Mouse (Mus musculus) layer of hippocampus, postnatal 25 days (tissue): ENCODE results near the gene Raly. TPM values are rescaled to one million over a fixed set of nuclear protein-coding genes. Genes with fewer than 3 reads are reported as not detected.
"Not testable (repeated sequence)": the region's sequence is repeated elsewhere in the genome, so short reads cannot be mapped to it uniquely, and the experiment has no call there.

Experiments
- DNase-seq, 2 experiments: peaks; one replicate each; pipeline ENCODE4 v3.0.0; 2022; ENCODE audit warnings: mixed read lengths in 2 of 2, low spot score in 1 of 2; ENCODE audit errors: extremely low spot score in 1 of 2
- total RNA-seq, 2 experiments: library from RNA; stranded (reverse); gene quantifications; 2 replicates each; pipeline ENCODE4 v1.2.3; 2021

Gene Raly
- total RNA-seq, 2 experiments from 2014 or later, result 70.8 to 74.2 TPM

DNA sequence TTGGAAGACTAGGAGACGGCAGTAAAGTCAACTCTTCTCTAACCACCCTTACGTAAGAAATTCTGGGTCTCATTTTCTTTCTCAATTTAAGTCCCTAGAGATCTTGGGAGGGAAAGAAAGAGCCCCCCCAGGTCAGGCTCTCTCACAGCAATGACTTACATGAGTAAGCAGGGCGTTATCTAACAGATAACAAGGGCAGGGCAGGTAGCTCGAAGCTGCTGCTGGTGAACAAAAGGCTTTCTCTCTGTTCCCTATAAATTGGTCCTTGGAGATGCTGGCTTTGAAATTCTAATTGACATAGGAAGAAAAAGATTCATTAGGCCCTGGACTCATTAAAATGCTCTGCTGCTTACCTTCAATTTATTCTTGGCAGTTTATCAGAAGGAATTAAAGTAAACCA is 41.6 kb downstream of the Raly start:
- no peak for DNase-seq

DNA sequence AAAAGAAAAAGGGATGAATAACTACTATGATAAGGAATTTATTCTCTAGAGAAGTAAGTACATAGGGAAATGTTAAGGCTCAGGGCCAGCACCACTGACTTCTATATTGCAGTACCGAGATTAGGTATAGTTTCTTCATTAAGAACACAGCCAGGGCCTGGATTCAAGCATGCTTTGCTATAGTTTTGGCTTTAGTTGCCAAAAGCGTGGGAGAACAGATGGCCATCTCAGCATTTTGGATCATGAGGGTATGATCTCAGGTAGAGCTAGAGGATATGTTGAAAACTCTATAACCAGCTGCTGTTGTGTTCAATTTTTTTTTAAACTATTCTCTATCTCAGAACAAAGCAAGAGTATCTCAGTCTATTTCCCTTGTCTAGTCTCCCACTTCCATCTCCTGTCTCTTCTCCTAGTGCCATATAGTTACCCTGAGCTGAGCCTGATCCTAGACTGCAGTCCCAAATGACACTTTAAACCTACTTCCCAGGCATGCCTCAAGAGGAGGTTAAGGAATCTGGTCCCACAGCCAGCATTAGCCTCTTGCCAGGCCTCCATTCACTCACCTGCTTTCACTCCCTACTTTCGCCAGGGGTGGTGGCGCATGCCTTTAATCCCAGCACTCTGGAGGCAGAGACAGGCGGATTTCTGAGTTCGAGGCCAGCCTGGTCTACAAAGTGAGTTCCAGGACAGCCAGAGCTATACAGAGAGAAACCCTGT is 43.4 kb downstream of the Raly start:
- DNase-seq, result no peak

DNA sequence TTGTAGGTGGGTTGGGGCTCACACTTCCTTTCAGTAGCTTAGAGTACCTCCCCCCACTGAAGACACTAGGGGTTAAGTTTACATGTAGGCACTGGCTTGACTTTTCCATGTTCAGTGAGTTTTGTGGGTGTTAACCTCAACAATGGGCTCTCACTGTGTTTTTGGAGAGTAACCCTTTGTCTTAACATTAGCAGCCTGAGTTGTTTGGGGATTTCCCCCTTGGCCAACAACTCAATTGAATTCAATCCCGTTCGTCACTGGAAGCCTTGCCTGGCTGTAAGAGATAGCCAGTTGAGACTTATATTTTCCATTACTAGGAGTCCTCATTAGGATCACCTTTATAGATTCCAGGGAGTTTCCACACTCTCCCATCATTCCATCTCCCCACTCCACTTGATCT is 45.6 kb downstream of the Raly start:
- DNase-seq, result no peak

DNA sequence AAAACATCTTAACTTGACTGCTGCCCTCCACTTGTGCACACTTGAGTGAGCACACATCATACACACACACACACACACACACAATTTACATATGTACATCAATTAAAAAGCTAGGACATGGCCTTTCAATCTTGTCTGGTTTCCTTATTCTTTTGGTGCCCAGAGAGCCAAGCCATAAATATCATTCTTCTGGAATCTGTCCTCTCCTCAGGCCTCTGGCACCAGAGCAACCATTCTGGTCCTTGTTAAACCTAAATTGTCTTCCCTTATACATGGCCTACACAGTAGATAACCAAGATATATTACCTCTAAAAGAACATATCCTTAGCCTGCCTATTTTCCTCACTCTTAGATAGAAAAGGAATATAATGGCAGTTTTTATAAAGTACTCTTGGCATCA is 57.2 kb downstream of the Raly start:
- DNase-seq, result no peak

DNA sequence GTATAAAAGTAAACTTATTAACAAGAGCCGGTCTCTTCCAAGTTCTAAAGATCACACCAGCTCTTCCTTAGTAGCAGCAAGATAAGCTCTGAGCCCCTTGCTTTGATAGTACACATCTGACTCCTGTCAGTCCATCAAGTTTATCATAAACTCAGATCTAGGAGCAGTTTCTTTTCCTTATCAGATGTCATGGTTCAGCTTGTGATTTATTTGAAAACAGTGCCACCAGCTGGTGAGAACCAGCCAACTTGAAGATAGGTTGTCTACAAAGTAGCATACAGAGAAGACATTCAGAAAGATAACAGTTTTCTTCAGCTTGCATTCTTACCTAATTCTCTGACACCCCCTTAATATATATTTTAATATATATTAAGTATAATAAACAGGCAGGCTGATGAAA is 64.5 kb downstream of the Raly start:
- DNase-seq, result peak in 1 of 2 experiments; percentile 71

DNA sequence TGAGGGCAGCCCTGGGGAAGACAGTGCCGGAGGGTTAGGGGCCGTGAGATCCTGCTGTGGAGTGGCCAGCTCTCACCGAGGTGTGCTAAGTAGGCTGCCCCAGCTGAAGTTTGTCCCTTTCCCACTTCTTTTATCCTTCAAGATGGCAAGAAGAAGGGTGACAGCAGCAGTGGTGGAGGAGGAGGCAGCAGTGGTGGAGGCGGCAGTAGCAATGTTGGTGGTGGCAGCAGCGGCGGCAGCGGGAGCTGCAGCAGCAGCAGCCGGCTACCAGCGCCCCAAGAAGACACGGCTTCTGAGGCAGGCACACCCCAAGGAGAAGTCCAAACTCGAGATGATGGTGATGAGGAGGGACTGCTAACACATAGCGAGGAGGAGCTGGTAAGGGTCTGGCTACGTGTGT is 72.8 kb downstream of the Raly start:
- no peak for DNase-seq

DNA sequence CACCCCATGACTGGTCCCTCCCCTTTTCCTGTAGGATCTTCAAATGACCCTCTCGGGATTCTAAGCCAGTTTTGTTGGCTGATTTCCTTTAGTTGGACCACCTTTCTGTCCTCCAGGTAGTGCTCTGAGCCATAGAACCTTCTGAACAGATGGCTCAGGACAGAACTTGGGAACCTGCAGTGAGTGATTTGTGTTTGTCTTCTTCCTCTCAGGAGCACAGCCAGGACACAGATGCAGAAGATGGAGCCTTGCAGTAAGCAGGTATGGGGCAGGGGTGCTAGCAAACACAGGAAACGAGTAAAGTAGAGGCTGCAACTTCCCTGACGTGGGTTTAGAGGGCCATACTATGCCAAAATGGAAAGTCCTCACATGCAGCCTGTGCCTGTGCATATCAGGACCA is 74.8 kb downstream of the Raly start:
- no peak for DNase-seq

DNA sequence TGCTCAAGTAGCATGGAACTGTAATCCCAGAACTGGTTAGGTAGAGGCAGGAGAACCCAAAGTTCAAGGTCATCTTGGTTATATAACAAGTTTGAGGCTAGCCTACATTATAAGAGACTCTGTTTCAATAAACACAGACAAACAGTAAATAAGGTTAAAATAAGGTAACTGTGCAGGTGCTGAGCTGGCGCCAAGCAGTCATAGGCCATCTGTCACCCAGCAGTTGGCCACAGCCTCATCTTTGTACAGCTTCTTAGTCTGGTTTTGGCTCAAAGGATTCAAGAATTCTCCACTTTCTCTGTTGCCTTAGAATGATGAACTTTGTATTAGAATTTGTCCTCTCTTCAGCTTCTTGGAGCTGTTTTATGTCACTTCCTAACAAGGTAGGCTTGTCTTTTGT is 77.2 kb downstream of the Raly start:
- DNase-seq, result no peak

DNA sequence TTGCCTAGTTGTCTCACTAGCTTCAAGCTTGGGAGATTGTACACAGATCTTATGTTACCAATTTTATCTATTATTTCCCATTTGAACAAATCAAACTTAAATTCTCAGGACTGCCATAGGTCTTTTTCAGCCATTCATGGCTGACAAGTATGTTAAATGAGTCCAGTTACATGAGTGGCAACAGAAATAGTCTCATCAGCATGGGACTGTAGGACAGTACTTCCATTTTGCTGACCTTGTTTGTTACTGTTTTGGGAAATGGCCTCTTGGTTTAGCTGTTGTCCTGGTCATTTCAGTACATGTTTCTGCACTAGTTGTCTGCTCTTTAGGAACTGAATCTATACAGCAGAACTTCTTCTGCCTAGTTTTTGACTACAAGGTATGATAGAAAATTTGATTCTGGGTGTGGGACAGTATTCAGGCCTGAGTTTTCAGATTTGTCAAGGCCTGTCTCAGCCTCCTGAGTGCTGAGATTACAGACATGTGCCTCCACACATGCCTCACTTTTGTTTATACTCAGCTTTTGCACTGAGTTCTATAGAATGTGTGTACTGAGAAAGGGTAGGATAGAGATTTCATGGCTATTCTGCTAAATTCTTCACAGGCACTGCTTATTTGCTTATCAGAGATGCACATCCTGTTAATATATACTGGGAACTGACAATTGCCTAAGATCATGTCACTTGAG is 79.2 kb downstream of the Raly start:
- no peak for DNase-seq

DNA sequence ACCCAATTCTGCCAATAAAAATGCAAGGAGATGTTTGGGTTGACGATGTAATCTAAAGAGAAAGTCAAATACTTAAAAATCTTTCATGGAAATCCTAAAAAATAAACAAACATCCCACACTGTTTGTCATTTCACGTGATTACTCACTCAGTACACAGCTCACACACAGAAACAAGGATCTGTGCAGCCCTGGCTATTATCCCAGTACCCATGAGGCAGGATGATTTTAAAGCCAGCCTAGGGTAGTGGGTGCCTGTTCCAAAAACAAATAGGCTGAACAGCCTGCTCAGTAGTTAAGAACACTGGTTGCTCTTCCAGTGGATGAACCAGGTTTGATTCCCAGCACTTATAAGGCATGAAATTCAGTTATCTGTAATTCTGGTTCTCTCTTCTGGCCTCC is 85.7 kb downstream of the Raly start:
- DNase-seq, result no peak

DNA sequence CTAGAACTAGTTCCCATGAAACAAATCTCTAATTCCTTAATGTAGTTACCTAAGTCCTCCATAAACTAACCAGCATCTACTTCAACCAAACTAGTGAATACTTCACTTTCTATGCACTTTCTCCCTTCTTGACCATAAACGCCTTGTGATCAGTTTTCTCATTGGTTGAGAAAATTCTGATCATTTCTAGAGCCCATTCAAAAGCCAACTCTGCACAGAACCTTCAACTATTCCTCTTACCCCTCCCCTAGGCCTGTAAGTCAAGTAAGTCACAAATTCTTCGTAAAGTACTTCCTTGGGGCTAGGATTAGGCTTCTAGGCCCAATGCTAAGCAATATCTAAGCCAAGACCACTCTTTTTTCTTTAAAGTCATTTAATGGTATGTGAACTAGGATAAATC is 100.7 kb downstream of the Raly start:
- DNase-seq, result no peak

DNA sequence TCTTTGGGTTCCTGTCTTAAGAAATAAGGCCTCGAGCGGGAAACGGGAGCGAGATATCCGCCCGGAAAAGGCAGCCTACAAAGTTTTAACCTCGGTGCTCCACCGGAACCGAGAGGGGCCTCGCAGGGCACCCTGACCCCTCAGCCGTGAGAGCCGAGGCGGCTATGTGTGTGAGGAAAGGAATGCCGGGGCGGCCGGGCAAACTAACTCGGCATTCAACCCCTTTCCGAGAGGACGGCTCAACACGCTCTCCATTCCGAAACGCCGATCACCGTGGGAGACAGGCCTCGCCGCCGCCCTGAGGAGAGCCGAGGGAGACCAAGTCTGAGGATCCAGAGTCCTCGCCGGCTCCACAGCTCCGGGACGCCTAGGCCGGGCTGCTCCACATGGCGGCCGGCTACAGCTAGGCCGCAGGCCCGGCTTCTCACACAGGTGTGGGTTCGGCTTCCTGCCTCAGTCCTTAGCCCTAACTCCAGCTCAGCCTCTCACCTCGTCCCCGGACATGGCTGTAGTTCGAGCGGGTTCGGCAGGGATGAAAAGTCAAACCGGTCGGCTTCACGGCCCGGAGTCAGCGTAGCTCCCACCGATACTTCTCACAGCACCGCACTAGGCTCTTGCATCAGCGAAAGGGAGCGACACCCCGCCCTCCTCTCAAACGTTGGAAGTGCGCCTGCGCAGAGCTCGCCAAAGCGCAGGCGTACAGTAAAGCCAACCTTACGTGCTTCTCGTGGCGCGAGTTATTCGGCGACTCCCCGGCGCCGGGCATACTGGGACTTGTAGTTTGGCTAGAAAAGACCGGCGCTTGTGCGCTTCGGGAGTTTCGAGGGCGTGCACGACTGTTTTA is 101.5 kb downstream of the Raly start, which contains the start of gene Eif2s2:
Gene Eif2s2, minus strand, starts transcription at position 735 of the 844 bp plus-strand sequence.
- peak; percentile 85 to 89 for DNase-seq

DNA sequence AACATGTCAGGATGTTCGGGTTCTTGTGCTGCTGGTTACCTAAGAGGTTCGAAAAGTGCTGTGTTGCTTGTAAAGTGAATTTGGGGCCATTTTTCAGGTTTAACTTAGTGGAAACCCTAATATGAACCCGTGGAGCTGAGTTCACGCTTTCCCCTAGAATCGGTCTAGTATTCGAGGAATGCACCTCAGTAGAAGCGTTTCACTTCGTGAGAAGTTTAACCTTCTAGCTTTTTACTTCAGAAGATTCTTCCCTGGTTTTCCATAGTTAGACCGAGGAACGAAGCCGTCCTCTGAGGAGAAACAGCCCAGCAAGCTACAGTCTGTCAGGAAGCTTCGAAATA is 102.1 kb downstream of the Raly start:
- DNase-seq, result no peak

DNA sequence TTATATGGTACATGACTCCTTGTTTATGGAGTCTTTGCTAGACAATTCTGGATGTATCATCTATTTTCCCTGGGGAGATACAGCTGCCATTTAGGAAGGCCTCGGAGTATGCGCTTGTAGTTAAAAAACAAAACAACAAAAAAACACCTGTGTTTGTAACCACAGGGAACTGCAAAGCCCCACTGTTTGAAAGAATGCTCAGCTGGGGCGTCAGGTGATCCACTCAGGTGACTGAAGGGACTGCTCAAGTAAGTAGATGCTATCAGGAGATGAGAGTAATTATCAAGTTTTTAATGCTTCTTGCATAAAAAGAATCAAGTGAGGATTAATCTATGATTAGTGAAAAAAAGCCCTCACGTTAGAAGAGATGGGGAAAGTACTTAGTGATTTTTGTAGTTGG is 102.7 kb downstream of the Raly start:
- DNase-seq, result no peak

DNA sequence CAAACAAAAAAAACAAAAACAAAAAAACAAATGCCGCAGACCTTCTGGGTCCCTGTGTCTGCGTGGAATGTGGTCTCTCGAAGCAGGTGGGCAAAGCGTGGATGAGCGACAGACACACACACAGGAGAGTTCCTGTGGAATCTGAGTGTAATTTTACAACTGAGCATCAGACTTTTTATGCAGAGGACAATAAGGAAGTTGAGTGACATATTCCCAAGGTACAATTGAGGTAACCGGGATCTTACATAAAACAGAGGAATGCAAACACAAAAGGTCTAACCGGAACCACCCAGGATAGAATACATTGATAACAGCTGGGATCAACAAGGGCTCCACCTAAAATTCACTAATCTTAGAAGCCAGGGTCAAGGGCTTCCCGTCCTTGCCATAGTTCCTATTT is 108.1 kb downstream of the Raly start:
- not testable (repeated sequence) for DNase-seq

DNA sequence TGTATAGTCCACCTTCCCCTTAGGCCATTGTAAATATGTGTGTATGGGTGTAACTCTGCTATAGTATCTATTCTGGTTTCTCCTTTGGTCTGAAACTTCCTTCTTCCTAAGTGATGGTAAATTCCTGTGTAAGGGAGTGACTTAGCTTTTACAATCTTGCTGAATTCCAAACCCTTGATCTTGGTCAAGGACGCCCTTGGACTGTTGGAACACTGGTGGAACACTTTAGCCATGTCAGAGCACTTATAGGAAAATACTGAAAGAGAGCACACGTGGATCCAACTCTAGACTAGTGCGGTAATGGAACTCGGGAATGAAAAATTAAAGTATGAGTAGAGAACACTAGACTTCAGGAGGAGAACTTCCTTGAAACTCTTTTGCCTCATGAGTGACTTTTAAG is 108.5 kb downstream of the Raly start:
- not testable (repeated sequence) for DNase-seq

DNA sequence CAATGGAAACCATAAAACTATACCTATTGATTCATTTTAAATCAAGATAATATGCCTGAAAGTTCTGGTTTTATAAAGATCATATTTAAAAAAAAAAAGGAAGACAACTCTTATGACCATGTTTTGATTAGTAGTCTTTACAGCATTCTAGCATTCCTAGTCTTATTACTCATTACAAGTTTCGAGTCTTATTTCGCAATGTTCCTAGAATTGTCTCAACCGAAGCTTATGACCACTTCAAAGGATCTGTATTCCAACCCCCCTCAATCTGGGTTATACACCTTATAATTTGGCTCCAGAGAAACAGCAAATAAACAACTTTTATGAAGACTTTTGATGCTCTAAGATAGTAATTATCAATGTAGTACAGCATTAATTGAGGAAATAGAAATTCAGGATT is 111.2 kb downstream of the Raly start:
- no peak for DNase-seq

DNA sequence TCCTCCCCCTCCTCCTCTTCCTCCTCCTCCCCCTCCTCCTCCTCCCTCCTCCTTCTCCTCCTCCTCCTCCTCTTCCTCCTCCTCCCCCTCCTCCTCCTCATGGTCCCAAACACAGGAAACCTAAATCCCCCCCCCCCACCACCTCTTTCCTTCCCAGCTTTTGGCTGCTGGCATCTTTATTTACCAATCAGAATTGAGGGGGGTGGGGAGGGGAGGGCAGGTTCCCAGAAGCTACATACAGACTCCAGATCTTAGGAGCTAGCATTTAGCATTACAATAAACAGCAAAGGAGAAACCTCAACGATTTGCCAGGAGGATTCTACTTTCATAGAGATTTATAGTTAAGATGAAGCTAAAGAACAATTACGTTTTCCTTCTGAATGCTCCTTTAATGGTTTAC is 114.9 kb downstream of the Raly start:
- DNase-seq, result no peak

DNA sequence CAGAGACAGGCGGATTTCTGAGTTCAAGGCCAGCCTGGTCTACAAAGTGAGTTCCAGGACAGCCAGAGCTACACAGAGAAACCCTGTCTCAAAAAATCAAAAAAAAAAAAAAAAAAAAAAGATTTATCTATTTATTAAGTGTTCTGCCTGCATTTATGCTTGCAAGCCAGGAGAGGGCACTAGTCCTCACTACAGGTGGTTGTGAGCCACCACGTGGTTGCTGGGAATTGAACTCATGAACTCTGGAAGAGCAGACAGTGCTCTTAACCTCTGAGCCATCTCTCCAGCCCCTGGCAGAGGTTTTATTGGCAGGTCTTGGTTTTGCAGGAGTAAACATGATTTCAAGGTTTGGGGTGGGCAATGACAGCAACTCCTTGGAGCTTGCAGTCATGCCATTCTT is 117.3 kb downstream of the Raly start:
- DNase-seq, result not testable (repeated sequence)

DNA sequence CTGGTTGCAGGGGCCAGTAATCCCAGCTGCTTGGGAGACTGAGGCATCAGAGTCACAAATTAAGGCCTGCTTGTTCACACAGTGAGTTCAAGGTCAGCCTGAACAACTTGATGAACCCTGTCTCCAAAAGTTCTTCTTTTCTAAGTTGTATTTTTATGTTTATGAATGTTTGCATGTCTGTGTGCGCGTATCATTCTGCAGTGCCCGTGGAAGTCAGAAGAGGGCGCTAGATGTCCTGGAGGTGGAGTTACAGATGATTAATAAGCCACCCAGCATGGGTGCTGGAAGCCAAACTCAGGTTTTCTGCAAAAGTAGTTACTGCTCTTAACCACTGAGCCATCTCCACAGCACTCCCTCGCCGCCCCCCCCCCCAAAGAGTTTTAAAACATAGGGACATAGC is 118.9 kb downstream of the Raly start:
- DNase-seq, result no peak

DNA sequence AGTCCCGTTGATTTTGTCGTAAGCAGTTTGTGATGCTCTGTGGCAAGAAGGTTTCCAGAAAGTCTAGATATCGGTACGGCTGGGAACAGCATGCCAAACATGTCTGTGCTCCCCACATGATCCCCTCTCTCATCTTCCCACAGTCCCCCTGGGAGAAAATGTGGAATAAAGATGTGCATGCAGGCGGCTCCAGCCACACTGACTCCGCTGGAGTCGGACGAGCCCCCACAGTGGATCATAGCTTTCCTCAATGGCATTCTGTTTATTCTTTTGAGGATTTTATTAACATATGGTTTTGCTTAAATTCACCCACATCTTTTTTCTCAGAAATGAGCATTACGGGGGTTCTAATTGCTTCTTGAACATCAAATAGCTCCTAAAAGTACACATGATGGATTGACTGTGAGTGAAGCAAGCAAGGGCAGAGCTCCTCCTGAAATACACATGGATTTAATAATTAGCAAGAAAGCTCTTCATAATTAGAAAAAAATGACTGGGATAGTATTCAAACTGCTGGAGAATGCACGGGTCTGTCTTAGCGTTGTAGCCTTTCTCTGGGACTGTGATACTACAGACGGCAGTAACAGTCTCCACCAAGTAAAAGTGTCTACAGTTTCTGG is 125.1 kb downstream of the Raly start:
- no peak for DNase-seq
